Mouse (Mus musculus) midbrain, postnatal 0 days (tissue): ENCODE results near the gene Tdp2. TPM values are rescaled to one million over a fixed set of nuclear protein-coding genes. Genes with fewer than 3 reads are reported as not detected.

Source experiments
- ATAC-seq: fragments of 200-750 bp; cut with Nextera tagmentation; 2 replicates; pipeline ENCODE4 v1.8.0; 2017; ENCODE audit warnings: moderate number of reproducible peaks, mild to moderate bottlenecking, moderate TSS enrichment, moderate library complexity; ENCODE audit not compliant: low FRiP score
- DNase-seq: peaks from one replicate; pipeline ENCODE4 v3.0.0-alpha.2; 2015; ENCODE audit warnings: low spot score
- H3K27ac ChIP-seq: fragments of 300-500 bp; sonication (generic); 2 replicates; pipeline ENCODE4 v1.5.1; 2014; ENCODE audit warnings: low read depth, mild to moderate bottlenecking, low read length, mixed read lengths
- H3K27me3 ChIP-seq: fragments of 300-500 bp; sonication (generic); 2 replicates; pipeline ENCODE4 v1.6.1; 2014; ENCODE audit warnings: low read length, control low read depth, mixed read lengths; ENCODE audit not compliant: insufficient read depth
- H3K36me3 ChIP-seq: fragments of 300-500 bp; sonication (generic); 2 replicates; pipeline ENCODE4 v1.6.1; 2014; ENCODE audit warnings: low read length, control low read depth, mixed read lengths; ENCODE audit not compliant: insufficient read depth
- H3K4me1 ChIP-seq: fragments of 300-500 bp; sonication (generic); 2 replicates; pipeline ENCODE4 v1.6.1; 2014; ENCODE audit warnings: mild to moderate bottlenecking, control low read depth, antibody characterized with exemption, low read length, mixed read lengths; ENCODE audit not compliant: insufficient read depth
- H3K4me2 ChIP-seq: fragments of 300-500 bp; sonication (generic); 2 replicates; pipeline ENCODE4 v1.6.1; 2014; ENCODE audit warnings: low read depth, mild to moderate bottlenecking, low read length, mixed read lengths; ENCODE audit not compliant: poor library complexity, severe bottlenecking
- H3K4me3 ChIP-seq: fragments of 300-500 bp; sonication (generic); 2 replicates; pipeline ENCODE4 v1.5.1; 2014; ENCODE audit warnings: low read depth, mild to moderate bottlenecking, low read length, moderate library complexity
- H3K9ac ChIP-seq: fragments of 300-500 bp; sonication (generic); replicated peaks from 2 replicates; pipeline ENCODE4 v1.6.1; 2014; ENCODE audit warnings: mild to moderate bottlenecking, low read length, moderate library complexity, mixed read lengths; ENCODE audit not compliant: poor library complexity, severe bottlenecking
- H3K9me3 ChIP-seq: fragments of 300-500 bp; sonication (generic); 2 replicates; pipeline ENCODE4 v1.6.1; 2016; ENCODE audit warnings: low read length, control low read depth
- CTCF ChIP-seq: IDR thresholded peaks from 2 replicates; pipeline ENCODE4 v1.5.1; 2016; ENCODE audit warnings: antibody characterized with exemption, mild to moderate bottlenecking
- WGBS: fragments of 180-500 bp; shearing (Covaris S2); extraction: QIAGEN DNeasy Blood & Tissue Kit; methylation state at CpG from one replicate; pipeline ENCODE4 v1.1.7; 2014; 5-methylcytosine and 5-hydroxymethylcytosine counted together
- polyA plus RNA-seq: library from polyadenylated mRNA; unstranded; fragments of >200 nt; fragmentation: Nextera tagmentation; extraction: Ambion mirVana; gene quantifications from 2 replicates; pipeline ENCODE4 v1.2.1, GENCODE M21; 2015
- total RNA-seq: library from RNA; depleted of rRNA; stranded (reverse); fragments of >200 nt; gene quantifications from 2 replicates; pipeline ENCODE4 v1.2.3, GENCODE M21; 2014; rRNA removed

The Tdp2 gene
- total and polyA plus RNA-seq, 2 experiments from 2014 or later = 27.0 to 28.5 TPM

DNA sequence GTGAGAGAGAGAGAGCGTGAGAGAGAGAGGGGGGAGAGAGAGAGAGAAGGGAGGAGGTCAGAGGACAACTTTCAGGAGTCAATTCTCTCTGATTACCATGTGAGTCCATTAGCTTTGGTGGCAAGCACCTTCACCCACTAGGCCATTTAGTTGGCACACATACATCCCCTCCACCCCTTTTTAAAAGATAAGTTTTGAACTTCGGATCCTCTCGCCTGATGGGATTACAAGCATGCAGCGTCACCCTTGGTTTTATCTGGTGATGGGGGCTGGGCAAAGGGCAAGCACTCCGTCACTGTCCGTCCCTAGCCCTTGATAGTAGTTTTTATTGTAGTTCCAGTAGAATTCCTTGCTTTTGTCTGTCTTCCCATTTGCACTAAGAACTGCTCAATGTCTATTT, 48.7 kb downstream of the Tdp2 start:
- ATAC-seq = no peak
- no peak overlapping the region for H3K4me3 ChIP-seq
- 81% methylated on average over 6 of the region's 6 CpGs for WGBS
- H3K27me3 ChIP-seq = no peaks in the 10 kb centered on the region
- H3K4me1 ChIP-seq = no peaks in the 10 kb centered on the region
- no peak overlapping the region for H3K27ac ChIP-seq
- H3K4me2 ChIP-seq = no peak overlapping the region
- DNase-seq = no peak
- 0 out of 2 replicates have a peak, but pooled peaks cover 6% of the 10 kb centered on the region for H3K9me3 ChIP-seq
- H3K36me3 ChIP-seq = peaks cover 35% of the 10 kb centered on the region; the same call in 1 of the 2 replicates
- H3K9ac ChIP-seq = no peak overlapping the region
- TF ChIP-seq CTCF = no peak

DNA sequence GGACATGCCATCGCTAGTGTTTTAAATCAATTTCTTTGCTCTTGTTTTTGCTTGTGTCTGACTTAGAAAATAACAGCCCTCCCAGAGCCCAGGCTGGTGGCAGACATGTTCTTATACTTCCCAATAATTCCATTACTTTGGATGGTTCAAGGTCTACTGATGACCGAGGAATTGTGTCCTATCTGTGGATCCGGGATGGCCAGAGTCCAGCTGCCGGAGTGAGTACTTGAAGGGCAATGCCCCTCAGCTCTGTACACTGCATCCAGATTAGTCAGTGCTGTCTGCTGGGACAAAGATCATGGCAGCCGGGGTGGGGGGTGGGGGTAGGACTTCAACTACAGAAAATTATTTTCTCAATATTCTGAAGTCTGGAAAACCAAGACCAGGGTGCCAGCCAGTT, 49.2 kb downstream of the Tdp2 start:
- no peak for TF ChIP-seq CTCF
- 92% methylated on average over 5 of the region's 5 CpGs for WGBS

DNA sequence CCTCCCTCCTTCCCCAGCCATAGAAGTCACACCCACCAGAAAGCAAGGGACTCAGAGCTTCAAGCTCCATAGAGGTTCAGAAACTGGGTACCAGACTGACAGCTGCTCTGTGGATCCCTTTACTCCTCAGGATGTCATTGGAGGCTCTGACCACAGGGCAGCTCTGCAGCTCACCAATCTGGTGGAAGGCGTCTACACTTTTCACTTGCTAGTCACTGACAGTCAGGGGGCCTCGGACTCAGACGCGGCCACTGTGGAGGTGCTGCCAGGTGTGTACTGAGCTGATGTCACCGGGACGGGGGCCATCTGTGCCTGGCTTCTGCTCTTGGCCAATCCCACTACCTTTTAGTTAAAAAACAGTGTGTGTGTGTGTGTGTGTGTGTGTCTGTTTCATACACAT, 50.9 kb downstream of the Tdp2 start:
- Histone ChIP-seq H3K4me1 (no peaks in the 10 kb centered on the region), H3K27me3 (no peaks in the 10 kb centered on the region), H3K4me2 (no peak overlapping the region), H3K36me3 (peaks cover 38% of the 10 kb centered on the region), H3K27ac (no peak overlapping the region), H3K4me3 (no peak overlapping the region), H3K9ac (no peak overlapping the region), H3K9me3 (0 out of 2 replicates have a peak, but pooled peaks cover 6% of the 10 kb centered on the region)
- ATAC-seq (no peak), DNase-seq (no peak)
- TF ChIP-seq CTCF = no peak
- 95% methylated on average over 6 of the region's 6 CpGs for WGBS

More for the DNA sequence above, 49.2 kb downstream of the Tdp2 start:
- ATAC-seq (no peak), DNase-seq (no peak)
- Histone ChIP-seq H3K36me3 (peaks cover 37% of the 10 kb centered on the region), H3K4me1 (no peaks in the 10 kb centered on the region), H3K9me3 (0 out of 2 replicates have a peak, but pooled peaks cover 6% of the 10 kb centered on the region), H3K4me2 (no peak overlapping the region), H3K27me3 (no peaks in the 10 kb centered on the region), H3K9ac (no peak overlapping the region), H3K27ac (no peak overlapping the region), H3K4me3 (no peak overlapping the region)

- no peak overlapping the region for H3K27ac ChIP-seq
These were observed 58.1 kb downstream of the Tdp2 start for GRCm38 (mm10) chr13:24889554-24889953.

More at GRCm38 (mm10) chr13:24889554-24889953, 58.1 kb downstream of the Tdp2 start:
- ATAC-seq = no peak
- no peak overlapping the region for H3K4me3 ChIP-seq
- no peak overlapping the region for H3K9ac ChIP-seq
- no peaks in the 10 kb centered on the region for H3K4me1 ChIP-seq
- no peaks in the 10 kb centered on the region for H3K27me3 ChIP-seq
- 70% methylated on average over 1 of the region's 1 CpGs for WGBS
- H3K36me3 ChIP-seq = peaks cover 19% of the 10 kb centered on the region
- no peak for TF ChIP-seq CTCF
- no peak for DNase-seq
- no peaks in the 10 kb centered on the region for H3K9me3 ChIP-seq
- H3K4me2 ChIP-seq = no peak overlapping the region

Other genes with a start within 250 kb of the Tdp2 start
- 48.8 and 57.4 TPM in 2 replicates for gene Ripor2, start 249.5 kb upstream of the Tdp2 start, total RNA-seq
- 17.7 and 19.6 TPM in 2 replicates for gene Ripor2, start 249.5 kb upstream of the Tdp2 start, polyA plus RNA-seq
- gene Armh2, start 90.4 kb upstream of the Tdp2 start, total RNA-seq = not detected in 2 replicates
- 0.20 TPM in 1 of 2 replicates, not detected in the other for gene Armh2, start 90.4 kb upstream of the Tdp2 start, polyA plus RNA-seq
- gene Gmnn, start 69.8 kb upstream of the Tdp2 start, total RNA-seq = 2.3 and 9.4 TPM in 2 replicates
- 10.2 and 11.6 TPM in 2 replicates for gene Gmnn, start 69.8 kb upstream of the Tdp2 start, polyA plus RNA-seq
- 52.2 and 61.8 TPM in 2 replicates for gene BC005537, start 30.0 kb upstream of the Tdp2 start, total RNA-seq
- gene BC005537, start 30.0 kb upstream of the Tdp2 start, polyA plus RNA-seq = 16.3 and 18.2 TPM in 2 replicates
- gene Acot13, start 139 bp upstream of the Tdp2 start, total RNA-seq = 15.1 and 25.4 TPM in 2 replicates
- 60.2 and 67.1 TPM in 2 replicates for gene Acot13, start 139 bp upstream of the Tdp2 start, polyA plus RNA-seq
- gene D130043K22Rik, start 13.5 kb downstream of the Tdp2 start, total RNA-seq = 13.5 and 13.8 TPM in 2 replicates
- 7.7 and 9.4 TPM in 2 replicates for gene D130043K22Rik, start 13.5 kb downstream of the Tdp2 start, polyA plus RNA-seq
- 45.8 and 53.8 TPM in 2 replicates for gene Aldh5a1, start 106.0 kb downstream of the Tdp2 start, total RNA-seq
- 14.6 and 15.4 TPM in 2 replicates for gene Aldh5a1, start 106.0 kb downstream of the Tdp2 start, polyA plus RNA-seq
- 5.5 and 6.3 TPM in 2 replicates for gene Gpld1, start 111.5 kb downstream of the Tdp2 start, total RNA-seq
- 2.6 and 3.8 TPM in 2 replicates for gene Gpld1, start 111.5 kb downstream of the Tdp2 start, polyA plus RNA-seq
- 41.8 and 42.0 TPM in 2 replicates for gene Mrs2, start 188.7 kb downstream of the Tdp2 start, total RNA-seq
- 10.9 and 13.0 TPM in 2 replicates for gene Mrs2, start 188.7 kb downstream of the Tdp2 start, polyA plus RNA-seq
- 1.5 and 3.8 TPM in 2 replicates for gene Dcdc2a, start 224.3 kb downstream of the Tdp2 start, total RNA-seq
- gene Dcdc2a, start 224.3 kb downstream of the Tdp2 start, polyA plus RNA-seq = 6.3 and 8.0 TPM in 2 replicates